Mouse (Mus musculus) forebrain, embryonic 16.5 days (tissue): Measurements from ENCODE around the gene Gm13889. TPM values are rescaled to one million over a fixed set of nuclear protein-coding genes. Genes with fewer than 3 reads are reported as not detected.

ENCODE experiments used
- ATAC-seq: fragments of 200-750 bp; cut with Nextera tagmentation; 2 replicates; pipeline ENCODE4 v1.8.0; 2017; ENCODE audit warnings: mild to moderate bottlenecking, moderate library complexity
- H3K27ac ChIP-seq: fragments of 300-500 bp; sonication (generic); 2 replicates; pipeline ENCODE4 v1.5.1; 2014; ENCODE audit warnings: low read length, control low read depth
- H3K27me3 ChIP-seq: fragments of 300-500 bp; sonication (generic); replicated peaks from 2 replicates; pipeline ENCODE4 v1.6.1; 2014; ENCODE audit warnings: low read length; ENCODE audit not compliant: control insufficient read depth, insufficient read depth
- H3K36me3 ChIP-seq: fragments of 300-500 bp; sonication (generic); 2 replicates; pipeline ENCODE4 v1.6.1; 2014; ENCODE audit not compliant: control insufficient read depth, insufficient read depth
- H3K4me1 ChIP-seq: fragments of 300-500 bp; sonication (generic); replicated peaks from 2 replicates; pipeline ENCODE4 v1.6.1; 2014; ENCODE audit warnings: low read length; ENCODE audit not compliant: control insufficient read depth, insufficient read depth
- H3K4me2 ChIP-seq: fragments of 300-500 bp; sonication (generic); 2 replicates; pipeline ENCODE4 v1.6.1; 2014; ENCODE audit warnings: mild to moderate bottlenecking, low read length, control low read depth
- H3K4me3 ChIP-seq: fragments of 300-500 bp; sonication (generic); replicated peaks from 2 replicates; pipeline ENCODE4 v1.5.1; 2014; ENCODE audit warnings: mild to moderate bottlenecking, low read length, control low read depth
- H3K9ac ChIP-seq: fragments of 300-500 bp; sonication (generic); replicated peaks from 2 replicates; pipeline ENCODE4 v1.6.1; 2014; ENCODE audit warnings: low read depth, low read length, control low read depth
- H3K9me3 ChIP-seq: fragments of 300-500 bp; sonication (generic); 2 replicates; pipeline ENCODE4 v1.6.1; 2016; ENCODE audit warnings: low read length; ENCODE audit not compliant: control insufficient read depth
- WGBS: fragments of 180-500 bp; shearing (Covaris S2); extraction: QIAGEN DNeasy Blood & Tissue Kit; methylation state at CpG from one replicate; pipeline ENCODE4 v1.1.7; 2014; 5-methylcytosine and 5-hydroxymethylcytosine counted together
- polyA plus RNA-seq: library from polyadenylated mRNA; unstranded; fragments of >200 nt; fragmentation: Nextera tagmentation; extraction: Ambion mirVana; gene quantifications from 2 replicates; pipeline ENCODE4 v1.2.1, GENCODE M21; 2015

Gene Gm13889
- polyA plus RNA-seq = 17.7 and 18.2 TPM in 2 replicates

DNA sequence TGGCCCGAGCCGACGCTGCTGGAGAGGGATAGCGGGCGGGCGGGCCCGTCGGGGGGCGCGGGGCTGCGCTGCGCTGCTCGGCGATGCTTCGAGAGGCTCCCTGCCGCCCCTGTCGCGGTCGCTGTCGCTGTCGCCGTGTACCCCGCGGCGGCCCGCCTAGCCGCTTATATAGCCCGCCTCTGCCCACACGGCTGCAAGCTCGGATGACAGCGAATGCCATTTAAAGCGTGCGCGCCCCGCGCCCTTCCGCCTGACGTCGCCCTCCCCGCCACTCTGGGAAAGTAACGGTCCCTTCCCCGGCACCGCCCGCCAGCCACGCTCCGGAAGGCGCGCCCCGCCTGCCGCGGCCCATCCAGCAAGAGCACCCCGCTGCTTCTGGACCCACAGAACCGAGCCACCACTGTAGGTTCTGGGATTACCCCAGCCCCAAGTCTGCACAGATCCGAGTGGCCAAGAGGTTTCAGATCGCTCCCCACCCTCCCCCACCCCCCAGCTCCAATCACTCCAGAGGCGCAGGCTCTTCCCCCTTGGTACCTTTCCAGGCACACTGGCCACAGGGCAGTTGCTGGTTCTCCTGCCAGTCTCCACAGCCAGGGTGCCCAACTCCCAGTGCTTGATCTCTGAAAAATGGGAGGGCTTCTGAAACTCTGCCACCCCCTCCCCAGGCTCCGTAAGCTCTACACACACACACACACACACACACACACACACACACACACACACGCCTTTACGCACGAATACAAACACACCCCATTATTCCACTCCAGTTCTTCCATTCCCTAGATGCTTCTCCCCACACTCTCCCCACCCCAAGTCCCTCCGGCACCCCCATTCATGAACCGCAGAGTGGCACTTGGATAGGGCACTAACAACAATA is at the start of gene Gm13889:
Gm13889 (minus strand) TSS at position 294 of the 877 bp plus-strand sequence.
- ATAC-seq = peak; percentile 83
- H3K36me3 ChIP-seq = no peaks in the 10 kb centered on the region
- H3K4me1 ChIP-seq = peaks cover 42% of the 10 kb centered on the region
- WGBS = under 1% methylated on average over 50 of the region's 62 CpGs
- H3K27ac ChIP-seq = peak within 1 kb of the TSS; percentile 97
- peak within 1 kb of the TSS; percentile 91 for H3K4me2 ChIP-seq
- no peaks in the 10 kb centered on the region for H3K27me3 ChIP-seq
- H3K9me3 ChIP-seq = no peaks in the 10 kb centered on the region
- H3K9ac ChIP-seq = peak within 1 kb of the TSS; percentile 94
- peak within 1 kb of the TSS; percentile 76 for H3K4me3 ChIP-seq

DNA sequence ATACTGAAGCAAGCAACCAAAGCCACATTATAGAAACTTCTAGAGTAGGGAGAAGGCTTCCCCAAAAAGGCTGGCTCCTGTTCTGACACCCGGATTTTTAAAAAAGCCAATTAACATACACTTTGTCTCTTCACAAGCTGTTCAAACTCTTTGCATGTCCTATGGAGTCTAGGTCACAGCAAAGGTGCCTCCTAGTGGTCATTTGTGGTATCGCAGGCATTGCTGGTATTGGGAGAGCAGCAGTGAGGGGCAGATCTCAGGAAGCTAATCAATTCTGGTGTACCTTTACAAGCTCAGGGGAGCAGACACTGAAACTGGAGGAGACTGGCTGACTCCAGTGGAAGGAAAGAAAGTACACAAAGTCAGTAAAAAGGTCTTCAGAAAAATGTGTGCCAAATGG is 45.3 kb upstream of the Gm13889 start:
- peaks cover 38% of the 10 kb centered on the region for H3K36me3 ChIP-seq
- no peaks in the 10 kb centered on the region for H3K27me3 ChIP-seq
- no peak overlapping the region for H3K4me2 ChIP-seq
- ATAC-seq = peak; percentile 94
- H3K4me3 ChIP-seq = no peak overlapping the region
- H3K9ac ChIP-seq = no peak overlapping the region
- peaks cover 5% of the 10 kb centered on the region for H3K4me1 ChIP-seq
- 0% methylated on average over 2 of the region's 2 CpGs for WGBS
- H3K27ac ChIP-seq = no peak overlapping the region
- no peaks in the 10 kb centered on the region for H3K9me3 ChIP-seq

DNA sequence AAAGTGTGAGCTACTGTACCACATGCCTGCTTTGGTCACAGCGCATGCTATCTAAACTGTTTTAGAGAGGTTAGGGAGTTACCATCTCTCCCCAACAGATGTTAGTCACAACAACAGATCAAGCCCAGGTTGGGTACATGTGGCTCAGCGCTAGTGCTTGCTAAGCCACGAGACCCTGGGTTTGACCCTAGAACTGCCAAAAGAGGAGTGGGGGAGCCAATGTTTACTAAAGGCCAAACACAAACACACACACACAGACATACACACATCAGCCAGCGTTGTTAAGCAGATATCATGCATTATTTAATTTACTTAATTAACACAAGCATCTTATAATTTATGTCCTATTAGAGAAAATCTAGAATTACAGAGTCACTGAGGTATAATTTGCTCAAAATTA is 44.9 kb upstream of the Gm13889 start:
- no peak overlapping the region for H3K9ac ChIP-seq
- H3K4me3 ChIP-seq = no peak overlapping the region
- peak; percentile 64; the same call in 1 of the 2 replicates for ATAC-seq
- 69% methylated on average over 4 of the region's 4 CpGs for WGBS
- H3K4me1 ChIP-seq = peaks cover 5% of the 10 kb centered on the region
- H3K4me2 ChIP-seq = no peak overlapping the region
- H3K27ac ChIP-seq = no peak overlapping the region
- no peaks in the 10 kb centered on the region for H3K9me3 ChIP-seq
- no peaks in the 10 kb centered on the region for H3K27me3 ChIP-seq
- peaks cover 35% of the 10 kb centered on the region for H3K36me3 ChIP-seq

DNA sequence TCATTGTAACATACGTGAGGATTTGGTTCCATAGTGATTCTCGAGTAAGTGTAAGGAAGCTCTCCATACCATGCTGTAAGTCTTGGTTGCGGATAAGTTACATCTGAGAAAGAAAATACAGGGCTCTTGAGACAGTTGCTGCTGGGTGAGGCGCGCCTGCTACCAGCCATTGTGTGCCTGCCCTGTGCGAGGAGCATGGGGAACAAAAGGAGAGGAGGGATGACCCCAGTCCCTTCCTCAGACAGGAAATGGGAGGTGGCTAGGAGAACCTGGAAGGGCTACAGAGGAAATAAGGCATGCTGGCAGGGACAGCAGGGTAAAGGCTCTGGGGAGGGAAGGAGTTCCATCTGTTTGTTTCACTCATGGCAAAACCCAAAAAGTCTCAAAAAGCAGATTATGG is 44.4 kb upstream of the Gm13889 start:
- no peaks in the 10 kb centered on the region for H3K9me3 ChIP-seq
- H3K4me3 ChIP-seq = no peak overlapping the region
- H3K9ac ChIP-seq = no peak overlapping the region
- peaks cover 31% of the 10 kb centered on the region for H3K36me3 ChIP-seq
- peaks cover 5% of the 10 kb centered on the region for H3K4me1 ChIP-seq
- H3K27ac ChIP-seq = no peak overlapping the region
- WGBS = 88% methylated on average over 6 of the region's 6 CpGs
- H3K27me3 ChIP-seq = no peaks in the 10 kb centered on the region
- no peak for ATAC-seq
- H3K4me2 ChIP-seq = no peak overlapping the region

DNA sequence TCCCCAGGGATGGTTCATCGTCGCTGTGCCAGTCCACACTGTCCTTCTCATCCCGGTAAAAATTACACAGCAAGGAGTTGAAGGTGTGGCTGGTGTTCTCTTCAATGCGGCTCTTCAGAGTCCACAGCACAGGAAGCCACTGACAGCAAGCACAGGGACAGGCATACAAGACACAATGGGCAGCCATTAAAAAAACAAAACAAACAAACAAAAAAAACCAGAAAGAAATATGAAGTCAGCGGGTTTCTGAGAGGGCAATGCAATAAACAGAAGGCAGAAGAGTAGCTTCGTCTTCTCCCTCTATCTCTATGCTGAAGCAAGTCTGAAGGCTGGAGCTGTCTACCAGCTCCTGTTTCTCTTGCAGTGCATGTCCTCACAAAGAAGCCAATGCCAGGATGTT is 39.3 kb upstream of the Gm13889 start, which contains the start of gene Gm27027:
Gm27027 (minus strand) TSS at position 101 of the 400 bp plus-strand sequence.
- ATAC-seq = no peak
- Histone ChIP-seq H3K4me1 (peaks cover 22% of the 10 kb centered on the region), H3K27me3 (no peaks in the 10 kb centered on the region), H3K9ac (no peak within 1 kb of the TSS), H3K9me3 (no peaks in the 10 kb centered on the region), H3K36me3 (peaks cover 20% of the 10 kb centered on the region), H3K4me2 (no peak within 1 kb of the TSS), H3K4me3 (no peak within 1 kb of the TSS), H3K27ac (no peak within 1 kb of the TSS)
- WGBS = 94% methylated on average over 6 of the region's 6 CpGs

DNA sequence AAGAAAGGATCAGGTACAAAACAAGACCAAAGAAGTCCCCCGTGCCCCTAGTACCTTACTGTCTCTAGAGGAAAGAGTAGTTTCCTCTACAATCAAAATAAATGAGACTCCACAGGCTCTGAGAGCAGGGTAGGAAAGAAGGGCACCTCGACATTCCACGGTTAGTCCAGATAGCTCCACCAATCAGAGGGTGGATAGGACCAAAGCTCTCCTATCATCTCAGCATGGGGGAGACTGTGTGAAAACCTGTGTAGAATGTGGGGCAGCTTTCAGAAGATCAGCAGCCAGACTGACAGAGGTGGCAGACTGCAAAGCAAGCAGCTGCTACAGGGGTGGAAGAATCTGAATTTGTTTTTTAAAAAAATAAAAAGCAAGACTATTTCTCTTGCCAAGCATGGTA is 35.8 kb upstream of the Gm13889 start:
- Histone ChIP-seq H3K4me2 (peak overlapping the region; percentile 12), H3K4me3 (no peak overlapping the region), H3K9ac (no peak overlapping the region), H3K27ac (peak overlapping the region; percentile 80), H3K36me3 (peaks cover 16% of the 10 kb centered on the region), H3K9me3 (no peaks in the 10 kb centered on the region), H3K4me1 (peaks cover 24% of the 10 kb centered on the region), H3K27me3 (no peaks in the 10 kb centered on the region)
- peak; percentile 68 for ATAC-seq
- WGBS = 19% methylated on average over 3 of the region's 3 CpGs

DNA sequence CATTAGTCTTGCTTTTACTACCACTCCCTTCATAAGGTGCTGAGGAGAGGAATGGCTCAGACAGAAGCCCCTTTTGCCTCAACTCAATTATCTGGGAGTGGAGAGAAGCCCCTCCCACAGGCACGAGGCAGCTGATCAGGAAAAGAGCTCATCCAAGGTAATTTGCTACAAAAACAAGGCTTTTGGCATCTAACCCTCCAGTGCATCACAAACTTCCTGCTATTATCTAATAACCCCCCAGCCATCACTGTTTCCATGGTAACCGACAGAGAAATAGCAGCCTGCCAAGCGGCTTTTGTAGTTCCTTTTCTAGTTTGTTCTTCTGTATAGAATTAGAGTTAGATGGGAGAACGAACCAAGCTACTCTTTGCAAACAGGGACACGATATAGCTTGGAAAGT is 35.3 kb upstream of the Gm13889 start:
- Histone ChIP-seq H3K9me3 (no peaks in the 10 kb centered on the region), H3K27ac (peak overlapping the region; percentile 80), H3K36me3 (peaks cover 13% of the 10 kb centered on the region), H3K4me1 (peaks cover 24% of the 10 kb centered on the region), H3K4me3 (no peak overlapping the region), H3K27me3 (no peaks in the 10 kb centered on the region), H3K4me2 (peak overlapping the region; percentile 14), H3K9ac (no peak overlapping the region)
- 8% methylated on average over 5 of the region's 5 CpGs for WGBS
- ATAC-seq = peak; percentile 90

DNA sequence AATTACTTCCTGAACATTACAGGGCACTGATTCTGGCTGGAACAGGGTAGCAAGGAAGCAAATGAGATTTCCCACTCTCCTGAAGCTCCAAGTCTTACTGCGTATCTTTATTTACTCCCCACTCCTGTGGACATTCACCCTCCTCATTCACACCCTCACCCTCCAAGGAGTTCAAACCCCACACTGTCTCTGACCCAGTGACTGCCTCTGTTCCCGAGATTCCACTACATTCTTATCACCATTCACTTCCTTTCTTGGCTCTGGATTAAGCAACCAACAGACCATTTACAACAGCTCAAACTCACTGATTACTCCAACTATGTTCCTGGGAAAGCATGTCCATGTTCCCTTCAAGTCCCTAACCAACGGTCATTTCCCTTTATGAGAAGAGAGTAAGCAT is 34.3 kb upstream of the Gm13889 start:
- Histone ChIP-seq H3K27me3 (no peaks in the 10 kb centered on the region), H3K9me3 (no peaks in the 10 kb centered on the region), H3K27ac (peak overlapping the region; percentile 80), H3K4me1 (peaks cover 24% of the 10 kb centered on the region), H3K36me3 (peaks cover 13% of the 10 kb centered on the region), H3K4me2 (no peak overlapping the region), H3K4me3 (no peak overlapping the region), H3K9ac (no peak overlapping the region)
- 89% methylated on average over 3 of the region's 3 CpGs for WGBS
- ATAC-seq = no peak

DNA sequence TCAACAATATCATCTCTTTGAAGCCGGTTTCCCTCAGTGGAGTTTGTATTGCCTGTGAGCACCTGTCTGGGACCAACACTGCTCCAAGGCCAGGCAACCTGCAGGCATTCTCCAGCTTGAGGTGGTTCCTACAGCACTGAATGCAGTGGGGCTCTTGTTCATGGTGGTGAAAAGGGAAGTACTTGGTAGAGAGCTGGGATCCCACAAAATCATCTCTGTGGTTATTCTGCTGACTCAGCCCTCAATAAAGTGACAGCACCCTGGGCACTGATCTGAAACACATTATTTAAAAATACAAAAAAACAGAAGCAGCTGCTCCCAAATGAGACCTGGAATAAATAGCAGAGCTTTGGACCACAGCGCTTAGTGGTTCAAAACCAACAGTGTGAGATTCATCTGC is 31.4 kb upstream of the Gm13889 start:
- WGBS = 97% methylated on average over 2 of the region's 2 CpGs
- Histone ChIP-seq H3K27ac (no peak overlapping the region), H3K27me3 (no peaks in the 10 kb centered on the region), H3K9ac (no peak overlapping the region), H3K36me3 (peaks cover 10% of the 10 kb centered on the region), H3K4me2 (no peak overlapping the region), H3K4me1 (peaks cover 23% of the 10 kb centered on the region), H3K4me3 (no peak overlapping the region), H3K9me3 (no peaks in the 10 kb centered on the region)
- ATAC-seq = no peak
